Mouse (Mus musculus): ENCODE data around the gene Mnd1. TPM values are rescaled to one million over a fixed set of nuclear protein-coding genes. Genes with fewer than 3 reads are reported as not detected.

Gene Mnd1
- polyA plus RNA-seq, 1 experiment: 7.7 TPM

GRCm38 (mm10) chr3:84127431-84127830 is 28.2 kb downstream of the Mnd1 start:
- Histone ChIP-seq H3K4me2 (ENCODE audit: low read depth) (no peak overlapping the region), H3K79me2 (ENCODE audit: control insufficient read depth, insufficient read depth) (no peaks in the 10 kb centered on the region), H3K27me3 (ENCODE audit: control insufficient read depth, insufficient read depth, insufficient read length) (no peaks in the 10 kb centered on the region), H3K36me3 (ENCODE audit: control insufficient read depth, insufficient read depth) (no peaks in the 10 kb centered on the region), H3ac (ENCODE audit: control insufficient read depth, insufficient read length) (no peak overlapping the region), H3K4me3 (no peak overlapping the region)
- TF ChIP-seq CEBPB (IDR thresholded peaks at IDR 0.05; ENCODE audit: insufficient read depth, poor library complexity, severe bottlenecking) (no peak), REST (IDR thresholded peaks at IDR 0.05; ENCODE audit: insufficient read depth, insufficient read length) (no peak), POLR2A (IDR thresholded peaks at IDR 0.05; ENCODE audit: insufficient read length, low read depth) (no peak), USF1 (IDR thresholded peaks at IDR 0.05; ENCODE audit: low read depth) (no peak), MYOD1 (IDR thresholded peaks at IDR 0.05; ENCODE audit: control insufficient read depth in 1 of 3, insufficient read length in 2 of 3, low read depth in 2 of 3) (no peak), POLR2AphosphoS2 (IDR thresholded peaks at IDR 0.05; ENCODE audit: insufficient read length, low read depth) (no peak), E2F4 (IDR thresholded peaks at IDR 0.05; ENCODE audit: insufficient read depth) (no peak), TCF3 (IDR thresholded peaks at IDR 0.05; ENCODE audit: insufficient read length, low read depth) (no peak), MYOG (IDR thresholded peaks at IDR 0.05; ENCODE audit: control insufficient read depth in 1 of 3, insufficient read depth in 1 of 3, insufficient read length in 2 of 3, low read depth in 2 of 3) (no peak), SRF (IDR thresholded peaks at IDR 0.05; ENCODE audit: control insufficient read depth, insufficient read length, low read depth) (no peak), MAX (IDR thresholded peaks at IDR 0.05; ENCODE audit: low read depth) (no peak)

GRCm38 (mm10) chr3:84126721-84127120 is 28.9 kb downstream of the Mnd1 start:
- no peak overlapping the region for H3K4me2 ChIP-seq (ENCODE audit: low read depth)
- H3ac ChIP-seq (ENCODE audit: control insufficient read depth, insufficient read length): no peak overlapping the region
- no peak for TF ChIP-seq SRF (IDR thresholded peaks at IDR 0.05; ENCODE audit: control insufficient read depth, insufficient read length, low read depth)
- no peak for TF ChIP-seq MAX (IDR thresholded peaks at IDR 0.05; ENCODE audit: low read depth)
- no peak for TF ChIP-seq REST (IDR thresholded peaks at IDR 0.05; ENCODE audit: insufficient read depth, insufficient read length)
- no peak for TF ChIP-seq POLR2A (IDR thresholded peaks at IDR 0.05; ENCODE audit: insufficient read length, low read depth)
- no peak for TF ChIP-seq CEBPB (IDR thresholded peaks at IDR 0.05; ENCODE audit: insufficient read depth, poor library complexity, severe bottlenecking)
- no peak for TF ChIP-seq MYOD1 (IDR thresholded peaks at IDR 0.05; ENCODE audit: control insufficient read depth in 1 of 3, insufficient read length in 2 of 3, low read depth in 2 of 3)
- TF ChIP-seq TCF3 (IDR thresholded peaks at IDR 0.05; ENCODE audit: insufficient read length, low read depth): no peak
- no peak for TF ChIP-seq USF1 (IDR thresholded peaks at IDR 0.05; ENCODE audit: low read depth)
- TF ChIP-seq E2F4 (IDR thresholded peaks at IDR 0.05; ENCODE audit: insufficient read depth): no peak
- no peaks in the 10 kb centered on the region for H3K27me3 ChIP-seq (ENCODE audit: control insufficient read depth, insufficient read depth, insufficient read length)
- H3K4me3 ChIP-seq: no peak overlapping the region
- no peaks in the 10 kb centered on the region for H3K36me3 ChIP-seq (ENCODE audit: control insufficient read depth, insufficient read depth)
- no peaks in the 10 kb centered on the region for H3K79me2 ChIP-seq (ENCODE audit: control insufficient read depth, insufficient read depth)

- Histone ChIP-seq H3K36me3 (ENCODE audit: control insufficient read depth, insufficient read depth) (no peaks in the 10 kb centered on the region), H3K27me3 (ENCODE audit: control insufficient read depth, insufficient read depth, insufficient read length) (no peaks in the 10 kb centered on the region), H3K4me3 (no peak overlapping the region), H3K79me2 (ENCODE audit: control insufficient read depth, insufficient read depth) (no peaks in the 10 kb centered on the region), H3ac (ENCODE audit: control insufficient read depth, insufficient read length) (no peak overlapping the region), H3K4me2 (ENCODE audit: low read depth) (no peak overlapping the region)
- TF ChIP-seq USF1 (IDR thresholded peaks at IDR 0.05; ENCODE audit: low read depth) (no peak), CEBPB (IDR thresholded peaks at IDR 0.05; ENCODE audit: insufficient read depth, poor library complexity, severe bottlenecking) (no peak), TCF12 (IDR thresholded peaks at IDR 0.05; ENCODE audit: insufficient read depth, poor library complexity, severe bottlenecking) (no peak), E2F4 (IDR thresholded peaks at IDR 0.05; ENCODE audit: insufficient read depth) (no peak), MAX (IDR thresholded peaks at IDR 0.05; ENCODE audit: low read depth) (no peak)
Measured at GRCm38 (mm10) chr3:84125704-84126289, 29.8 kb downstream of the Mnd1 start.

GRCm38 (mm10) chr3:84123461-84123860 is 32.1 kb downstream of the Mnd1 start:
- Histone ChIP-seq H3K4me2 (ENCODE audit: low read depth) (no peak overlapping the region), H3K79me2 (ENCODE audit: control insufficient read depth, insufficient read depth) (no peaks in the 10 kb centered on the region), H3ac (ENCODE audit: control insufficient read depth, insufficient read length) (no peak overlapping the region), H3K4me3 (no peak overlapping the region), H3K36me3 (ENCODE audit: control insufficient read depth, insufficient read depth) (no peaks in the 10 kb centered on the region), H3K27me3 (ENCODE audit: control insufficient read depth, insufficient read depth, insufficient read length) (no peaks in the 10 kb centered on the region)
- TF ChIP-seq TCF12 (IDR thresholded peaks at IDR 0.05; ENCODE audit: insufficient read depth, poor library complexity, severe bottlenecking): no peak
- TF ChIP-seq E2F4 (IDR thresholded peaks at IDR 0.05; ENCODE audit: insufficient read depth): no peak
- TF ChIP-seq MYOG (IDR thresholded peaks at IDR 0.05; ENCODE audit: control insufficient read depth in 1 of 3, insufficient read depth in 1 of 3, insufficient read length in 2 of 3, low read depth in 2 of 3): no peak
- no peak for TF ChIP-seq MAX (IDR thresholded peaks at IDR 0.05; ENCODE audit: low read depth)
- TF ChIP-seq SRF (IDR thresholded peaks at IDR 0.05; ENCODE audit: control insufficient read depth, insufficient read length, low read depth): no peak
- no peak for TF ChIP-seq TCF3 (IDR thresholded peaks at IDR 0.05; ENCODE audit: insufficient read length, low read depth)
- TF ChIP-seq CEBPB (IDR thresholded peaks at IDR 0.05; ENCODE audit: insufficient read depth, poor library complexity, severe bottlenecking): no peak
- no peak for TF ChIP-seq MYOD1 (IDR thresholded peaks at IDR 0.05; ENCODE audit: control insufficient read depth in 1 of 3, insufficient read length in 2 of 3, low read depth in 2 of 3)
- TF ChIP-seq USF1 (IDR thresholded peaks at IDR 0.05; ENCODE audit: low read depth): no peak
- TF ChIP-seq POLR2AphosphoS2 (IDR thresholded peaks at IDR 0.05; ENCODE audit: insufficient read length, low read depth): no peak
- no peak for TF ChIP-seq REST (IDR thresholded peaks at IDR 0.05; ENCODE audit: insufficient read depth, insufficient read length)
- no peak for TF ChIP-seq POLR2A (IDR thresholded peaks at IDR 0.05; ENCODE audit: insufficient read length, low read depth)

GRCm38 (mm10) chr3:84118718-84119117 is 36.9 kb downstream of the Mnd1 start:
- H3K27me3 ChIP-seq (ENCODE audit: control insufficient read depth, insufficient read depth, insufficient read length): no peaks in the 10 kb centered on the region
- no peak overlapping the region for H3ac ChIP-seq (ENCODE audit: control insufficient read depth, insufficient read length)
- H3K79me2 ChIP-seq (ENCODE audit: control insufficient read depth, insufficient read depth): no peaks in the 10 kb centered on the region
- TF ChIP-seq TCF3 (IDR thresholded peaks at IDR 0.05; ENCODE audit: insufficient read length, low read depth) (no peak), E2F4 (IDR thresholded peaks at IDR 0.05; ENCODE audit: insufficient read depth) (no peak), POLR2A (IDR thresholded peaks at IDR 0.05; ENCODE audit: insufficient read length, low read depth) (no peak), POLR2AphosphoS2 (IDR thresholded peaks at IDR 0.05; ENCODE audit: insufficient read length, low read depth) (no peak), USF1 (IDR thresholded peaks at IDR 0.05; ENCODE audit: low read depth) (no peak), REST (IDR thresholded peaks at IDR 0.05; ENCODE audit: insufficient read depth, insufficient read length) (no peak), MYOD1 (IDR thresholded peaks at IDR 0.05; ENCODE audit: control insufficient read depth in 1 of 3, insufficient read length in 2 of 3, low read depth in 2 of 3) (no peak), CEBPB (IDR thresholded peaks at IDR 0.05; ENCODE audit: insufficient read depth, poor library complexity, severe bottlenecking) (no peak), TCF12 (IDR thresholded peaks at IDR 0.05; ENCODE audit: insufficient read depth, poor library complexity, severe bottlenecking) (no peak), MAX (IDR thresholded peaks at IDR 0.05; ENCODE audit: low read depth) (no peak), SRF (IDR thresholded peaks at IDR 0.05; ENCODE audit: control insufficient read depth, insufficient read length, low read depth) (no peak), MYOG (IDR thresholded peaks at IDR 0.05; ENCODE audit: control insufficient read depth in 1 of 3, insufficient read depth in 1 of 3, insufficient read length in 2 of 3, low read depth in 2 of 3) (no peak)
- no peak overlapping the region for H3K4me3 ChIP-seq
- no peaks in the 10 kb centered on the region for H3K36me3 ChIP-seq (ENCODE audit: control insufficient read depth, insufficient read depth)
- H3K4me2 ChIP-seq (ENCODE audit: low read depth): no peak overlapping the region
